ENCODE assay signal across 15 mouse cellular contexts in genomic region chr6:95024239-95024638, GRCm38 (mm10).
DNase-seq lines count a peak whose midpoint lies in the region; ATAC-seq and TF ChIP-seq lines count a peak whose summit lies in the region.
"Had no signal": no experiment of that assay in that cellular context is flagged by ENCODE, and none has a peak within 500 bp of the region (broad histone marks: within the 10 kb centered on the region; RNA-seq: fewer than 3 reads in every experiment).

No protein-coding gene starts in this region.

- TF ChIP-seq POLR2A in brain, embryonic 14.5 days (IDR thresholded peaks at IDR 0.05; ENCODE audit: borderline replicate concordance, extremely low read depth, insufficient read depth, insufficient read length, poor library complexity, severe bottlenecking) = no peak

- no peaks in the 10 kb centered on the region for H3K36me3 ChIP-seq in midbrain, embryonic 11.5 days (ENCODE audit: control insufficient read depth, insufficient read depth, low read length)
- H3K36me3 ChIP-seq in midbrain, embryonic 15.5 days (replicated peaks) = no peaks in the 10 kb centered on the region
- H3K36me3 ChIP-seq in hindbrain, embryonic 12.5 days = no peaks in the 10 kb centered on the region
- no peaks in the 10 kb centered on the region for H3K36me3 ChIP-seq in neural tube, embryonic 12.5 days
- H3K36me3 ChIP-seq: embryonic facial prominence, embryonic 15.5 days; heart, embryonic 15.5 days; lung, embryonic 15.5 days had no signal

- DNase-seq in midbrain, embryonic 11.5 days (ENCODE audit: low spot score, missing footprints) = no peak
- peak; percentile 66 for DNase-seq in brain, embryonic 14.5 days (ENCODE audit: low read depth)
- DNase-seq in lung, postnatal 36 days = no peak
- no peak for DNase-seq in layer of hippocampus, adult 9-11 months
- DNase-seq: cerebellum, adult 2 months; kidney, postnatal 4 days; liver had no signal

- no peaks in the 10 kb centered on the region for H3K27me3 ChIP-seq in midbrain, embryonic 11.5 days (ENCODE audit: control insufficient read depth, insufficient read depth, low read length)
- no peaks in the 10 kb centered on the region for H3K27me3 ChIP-seq in midbrain, embryonic 15.5 days (replicated peaks)
- H3K27me3 ChIP-seq in hindbrain, embryonic 12.5 days = no peaks in the 10 kb centered on the region
- H3K27me3 ChIP-seq in neural tube, embryonic 12.5 days (replicated peaks) = no peaks in the 10 kb centered on the region
- H3K27me3 ChIP-seq: embryonic facial prominence, embryonic 15.5 days; heart, embryonic 15.5 days; lung, embryonic 15.5 days had no signal

- H3K9me3 ChIP-seq in midbrain, embryonic 11.5 days (ENCODE audit: control insufficient read depth, low read length) = no peaks in the 10 kb centered on the region
- H3K9me3 ChIP-seq in midbrain, embryonic 15.5 days = no peaks in the 10 kb centered on the region
- no peaks in the 10 kb centered on the region for H3K9me3 ChIP-seq in hindbrain, embryonic 12.5 days (replicated peaks)
- no peaks in the 10 kb centered on the region for H3K9me3 ChIP-seq in neural tube, embryonic 12.5 days
- H3K9me3 ChIP-seq: embryonic facial prominence, embryonic 15.5 days; heart, embryonic 15.5 days; lung, embryonic 15.5 days had no signal

- TF ChIP-seq CTCF in brain, embryonic 14.5 days (IDR thresholded peaks at IDR 0.05; ENCODE audit: borderline replicate concordance, extremely low read depth, insufficient read depth, insufficient read length) = no peak

- no peak overlapping the region for H3K4me3 ChIP-seq in midbrain, embryonic 11.5 days (ENCODE audit: low read depth, low read length)
- no peak overlapping the region for H3K4me3 ChIP-seq in midbrain, embryonic 15.5 days
- no peak overlapping the region for H3K4me3 ChIP-seq in hindbrain, embryonic 12.5 days
- no peak overlapping the region for H3K4me3 ChIP-seq in neural tube, embryonic 12.5 days
- H3K4me3 ChIP-seq: embryonic facial prominence, embryonic 15.5 days; heart, embryonic 15.5 days; lung, embryonic 15.5 days had no signal

- ATAC-seq in midbrain, embryonic 11.5 days (ENCODE audit: low FRiP score) = peak; percentile 57; the same call in 1 of the 2 replicates
- ATAC-seq in midbrain, embryonic 15.5 days (replicated peaks) = no peak
- peak; percentile 89 for ATAC-seq in hindbrain, embryonic 12.5 days (ENCODE audit: low FRiP score)
- ATAC-seq in neural tube, embryonic 12.5 days (ENCODE audit: low FRiP score, low read depth) = peak; percentile 70
- ATAC-seq: activated CD4-positive, CD25-positive, alpha-beta regulatory T cell, adult 4 months; inflammation-experienced regulatory T-cells, adult 6 months had no signal

- no peak overlapping the region for H3K9ac ChIP-seq in midbrain, embryonic 11.5 days (ENCODE audit: low read length)
- no peak overlapping the region for H3K9ac ChIP-seq in midbrain, embryonic 15.5 days
- H3K9ac ChIP-seq in hindbrain, embryonic 12.5 days = no peak overlapping the region
- H3K9ac ChIP-seq in neural tube, embryonic 12.5 days = no peak overlapping the region
- H3K9ac ChIP-seq: embryonic facial prominence, embryonic 15.5 days; heart, embryonic 15.5 days; lung, embryonic 15.5 days had no signal

- WGBS in midbrain, embryonic 11.5 days = 47% methylated on average over 4 of the region's 4 CpGs
- 21% methylated on average over 4 of the region's 4 CpGs for WGBS in midbrain, embryonic 15.5 days
- 11% methylated on average over 4 of the region's 4 CpGs for WGBS in hindbrain, embryonic 12.5 days
- 15% methylated on average over 4 of the region's 4 CpGs for WGBS in neural tube, embryonic 12.5 days

- H3K4me1 ChIP-seq in midbrain, embryonic 11.5 days (ENCODE audit: control insufficient read depth, insufficient read depth, low read length) = peaks cover 4% of the 10 kb centered on the region; the same call in 1 of the 2 replicates
- peaks cover 9% of the 10 kb centered on the region; the same call in 1 of the 2 replicates for H3K4me1 ChIP-seq in midbrain, embryonic 15.5 days
- H3K4me1 ChIP-seq in hindbrain, embryonic 12.5 days = peaks cover 18% of the 10 kb centered on the region
- peaks cover 14% of the 10 kb centered on the region for H3K4me1 ChIP-seq in neural tube, embryonic 12.5 days
- H3K4me1 ChIP-seq: heart, embryonic 15.5 days; lung, embryonic 15.5 days had no signal

- H3K4me2 ChIP-seq in midbrain, embryonic 11.5 days = no peak overlapping the region
- no peak overlapping the region for H3K4me2 ChIP-seq in midbrain, embryonic 15.5 days
- no peak overlapping the region for H3K4me2 ChIP-seq in hindbrain, embryonic 12.5 days (replicated peaks)
- no peak overlapping the region for H3K4me2 ChIP-seq in neural tube, embryonic 12.5 days (replicated peaks)
- H3K4me2 ChIP-seq: embryonic facial prominence, embryonic 15.5 days; heart, embryonic 15.5 days; lung, embryonic 15.5 days had no signal

- no peak overlapping the region for H3K27ac ChIP-seq in midbrain, embryonic 11.5 days (ENCODE audit: low read depth, low read length)
- H3K27ac ChIP-seq in midbrain, embryonic 15.5 days = no peak overlapping the region
- no peak overlapping the region for H3K27ac ChIP-seq in hindbrain, embryonic 12.5 days
- no peak overlapping the region for H3K27ac ChIP-seq in neural tube, embryonic 12.5 days
- H3K27ac ChIP-seq: embryonic facial prominence, embryonic 15.5 days; heart, embryonic 15.5 days; lung, embryonic 15.5 days had no signal
